Mouse (Mus musculus) megakaryocyte-erythroid progenitor cell, adult 5-6 weeks (primary cell): Measurements from ENCODE around the gene Ttc23. TPM values are rescaled to one million over a fixed set of nuclear protein-coding genes. Genes with fewer than 3 reads are reported as not detected.

ENCODE experiments used
- ATAC-seq: replicated peaks from 2 replicates; pipeline ENCODE4 v1.8.0; 2016; ENCODE audit warnings: mild to moderate bottlenecking, inconsistent platforms; ENCODE audit not compliant: severe bottlenecking, poor library complexity, low FRiP score, low TSS enrichment
- total RNA-seq, 2 experiments: library from RNA; stranded (forward) in 1 of 2; stranded (reverse) in 1 of 2; fragments of 200-1000, 215-1000 nt in 1 of 2; fragments of >200 nt in 1 of 2; fragmentation: Nextera tagmentation in 1 of 2; gene quantifications; 2 replicates each; pipeline ENCODE4 v1.2.3; 2014 to 2017

Gene Ttc23
- total RNA-seq, 2 experiments from 2014 or later: 1.4 to 3.6 TPM

DNA sequence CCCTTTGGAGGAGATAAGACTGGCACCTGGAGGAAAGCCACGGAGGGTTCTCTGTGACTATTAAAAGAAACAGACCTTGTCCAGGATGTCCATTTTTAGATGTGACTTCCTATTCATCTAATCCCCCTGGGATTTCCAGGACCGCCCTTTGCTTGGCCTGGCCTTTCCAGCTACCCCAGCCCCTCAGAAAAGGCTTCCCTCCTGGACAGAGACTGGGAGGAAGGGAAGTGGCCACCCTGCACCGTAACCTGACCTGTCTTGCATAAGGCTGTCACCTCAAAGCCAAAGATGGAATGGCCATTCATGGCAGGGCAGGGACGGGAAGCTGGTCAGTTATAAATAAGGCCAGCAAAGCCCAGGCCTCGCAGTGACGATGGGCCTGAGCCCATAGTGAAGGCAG is 43.8 kb downstream of the Ttc23 start:
- ATAC-seq: no peak

DNA sequence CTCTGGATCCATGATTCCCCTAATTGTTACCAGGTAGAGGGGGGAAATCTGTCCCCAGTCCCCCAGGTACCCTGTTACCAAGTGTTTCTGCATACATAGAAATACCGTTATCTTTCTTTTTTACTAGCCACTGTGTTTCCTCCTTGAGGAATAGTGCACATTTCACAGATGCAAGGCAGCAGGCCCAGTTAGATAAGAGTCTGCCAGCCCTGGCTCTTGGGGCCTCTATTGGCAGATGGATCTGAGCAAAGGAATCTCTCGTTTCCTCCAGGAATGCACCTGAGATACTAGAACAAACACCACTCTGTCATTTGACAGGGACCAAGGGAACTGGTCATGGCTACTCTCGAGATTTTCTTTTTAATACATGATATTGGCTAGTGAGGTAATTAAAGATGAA is 44.9 kb downstream of the Ttc23 start:
- ATAC-seq: no peak

DNA sequence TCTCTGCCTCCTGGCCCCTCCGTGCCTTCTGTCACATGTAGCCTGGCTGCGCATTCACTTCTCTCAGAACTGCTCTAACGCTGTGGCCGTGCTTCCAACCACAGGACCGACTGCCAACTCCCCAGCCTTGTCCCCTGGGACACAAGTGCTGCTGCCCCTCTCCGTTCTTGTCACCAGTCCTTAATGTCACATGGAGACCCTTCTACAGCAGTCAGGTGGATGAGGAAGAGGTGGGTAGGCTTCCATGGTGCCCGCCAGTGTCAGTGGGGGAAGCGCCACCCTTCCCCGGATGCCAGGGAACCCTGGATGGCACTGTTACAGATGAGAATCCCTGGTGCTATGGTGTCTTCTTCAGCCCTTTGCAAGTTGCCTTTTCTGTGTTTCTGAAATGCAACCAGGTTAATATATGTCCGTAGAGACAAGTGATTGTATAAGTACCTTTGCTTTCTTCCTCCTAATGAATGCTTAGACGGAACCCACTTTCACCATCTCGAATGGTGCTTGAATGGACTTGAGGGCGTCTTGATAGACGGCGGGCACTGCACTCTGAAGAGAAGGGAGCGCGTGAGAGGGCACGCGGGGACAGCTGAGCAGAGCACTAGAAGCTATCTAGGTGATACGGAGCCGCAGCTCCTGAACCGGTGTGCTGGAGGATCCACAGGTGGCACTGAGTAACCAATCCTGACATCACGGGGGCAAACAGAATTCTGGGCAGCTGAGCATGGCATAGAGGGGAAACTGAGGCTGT is 45.8 kb downstream of the Ttc23 start:
- no peak for ATAC-seq

DNA sequence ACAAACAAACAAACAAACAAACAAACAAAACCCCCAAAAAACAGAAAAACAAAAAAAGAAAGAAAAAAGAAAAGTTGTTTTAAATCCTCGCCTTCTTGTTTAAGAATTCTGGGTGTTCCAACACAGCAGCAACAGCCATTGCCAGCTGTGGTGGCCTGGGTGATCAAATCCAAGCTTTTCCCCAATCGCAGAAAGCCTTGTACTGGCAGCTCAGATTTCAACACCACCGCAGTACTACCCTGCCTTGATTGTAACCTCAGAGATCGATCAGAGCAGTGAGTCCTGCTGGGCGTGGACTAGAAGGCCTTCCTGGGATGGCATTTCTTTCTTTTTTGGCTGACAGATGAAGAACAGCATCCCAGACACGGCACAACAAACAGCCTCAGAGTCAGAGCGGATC is 48.7 kb downstream of the Ttc23 start:
- no peak for ATAC-seq

DNA sequence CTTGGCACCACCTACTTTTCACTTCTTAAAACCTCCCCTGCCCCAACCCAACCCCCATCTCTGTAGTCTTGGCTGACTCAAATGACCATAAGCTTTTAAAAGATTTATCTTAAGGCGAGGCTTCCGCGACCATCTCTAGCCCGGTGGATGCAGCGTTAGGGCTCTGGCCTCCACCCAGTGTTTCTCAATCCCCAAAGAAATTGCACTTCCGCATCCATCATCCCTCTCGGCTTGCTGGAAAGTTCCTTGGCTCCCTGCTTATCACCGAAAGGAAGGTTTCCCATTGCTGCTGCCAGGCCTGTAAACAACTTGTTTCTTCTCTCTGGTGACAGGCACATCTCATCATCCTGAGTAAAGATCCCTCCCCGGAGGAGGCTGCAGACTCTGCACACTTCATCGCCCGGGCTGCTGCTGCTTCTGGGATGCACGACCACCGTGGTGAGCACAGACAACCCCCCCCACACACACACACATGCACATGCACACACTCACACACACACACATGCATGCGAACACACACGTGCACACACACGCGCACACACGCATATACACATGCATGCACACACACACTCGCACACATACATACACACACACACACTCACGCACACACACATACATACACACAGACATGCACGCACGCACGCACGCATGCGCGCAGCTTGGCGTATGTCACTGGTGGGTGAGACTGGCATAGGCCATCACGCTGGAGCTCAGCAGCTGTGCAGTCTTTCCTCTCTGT is 50.9 kb downstream of the Ttc23 start:
- ATAC-seq: no peak

DNA sequence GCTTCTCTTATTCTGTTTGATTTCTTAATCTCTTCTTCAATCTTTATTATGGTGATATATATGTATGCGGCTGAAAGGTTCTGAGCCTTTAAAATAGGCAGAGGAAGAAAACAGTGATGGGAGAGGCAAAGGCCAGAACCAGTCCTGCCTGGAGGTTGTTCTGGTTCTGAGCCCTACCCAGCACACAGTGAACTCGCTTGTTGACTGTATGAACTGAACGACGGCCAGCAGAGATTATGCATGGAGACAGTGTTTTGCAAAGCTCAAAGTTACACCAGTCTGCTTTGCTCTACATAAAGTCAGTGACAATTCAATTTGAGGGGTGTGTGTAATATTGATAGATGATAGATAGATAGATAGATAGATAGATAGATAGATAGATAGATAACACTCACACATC is 52.1 kb downstream of the Ttc23 start:
- ATAC-seq: no peak

DNA sequence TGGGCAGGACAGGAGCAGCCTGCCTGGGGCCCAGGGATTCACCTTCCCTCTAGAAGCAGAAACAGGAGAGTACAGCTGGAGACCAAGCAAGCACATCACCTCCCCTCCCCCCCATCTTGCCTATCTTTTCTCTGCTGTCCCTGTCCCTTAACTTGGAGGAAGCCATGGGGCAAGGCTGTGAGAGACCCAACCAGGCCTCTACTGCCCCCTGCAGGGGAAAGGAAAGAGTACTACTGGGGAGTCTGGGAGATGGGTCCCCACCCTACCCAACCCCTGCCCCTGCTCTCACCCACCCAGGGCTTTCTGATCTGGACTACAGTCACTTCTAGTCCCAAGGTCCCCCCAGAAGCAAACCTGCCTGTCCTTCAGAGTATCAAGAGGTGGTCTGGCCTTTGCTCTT is 53.6 kb downstream of the Ttc23 start:
- ATAC-seq: peak; percentile 69

DNA sequence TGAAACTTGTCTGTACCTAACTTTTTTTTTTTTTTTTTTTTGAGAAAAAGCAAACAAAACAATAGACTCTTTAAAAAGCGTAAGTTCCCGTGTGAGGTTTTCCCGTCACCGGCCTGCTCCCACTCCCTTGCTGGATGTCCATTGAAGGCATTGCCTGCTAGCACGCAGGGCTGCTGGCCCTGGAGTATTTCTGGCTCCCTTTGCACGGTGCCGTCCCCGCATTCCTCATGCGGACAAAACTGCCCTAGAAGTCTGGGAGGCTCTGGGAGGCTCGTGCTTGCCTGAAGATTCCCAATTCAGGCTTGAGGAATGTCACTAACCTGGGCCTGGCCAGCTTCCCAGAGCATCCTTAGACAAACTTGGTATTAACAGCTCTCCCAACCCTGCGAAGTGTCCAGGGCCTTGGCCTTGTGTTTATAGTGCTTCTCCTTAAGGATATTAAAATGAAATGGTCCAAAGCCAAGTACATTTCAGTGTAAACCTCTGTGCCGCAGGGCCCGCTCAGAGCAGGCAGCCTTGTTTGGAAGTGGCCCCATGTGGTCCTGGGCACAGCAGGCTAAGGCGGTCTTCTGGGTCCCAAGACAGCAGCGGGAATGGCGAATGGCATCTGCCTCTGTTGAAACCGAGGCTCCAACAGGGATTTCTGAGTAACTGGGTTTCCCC is 54.2 kb downstream of the Ttc23 start:
- ATAC-seq: no peak

DNA sequence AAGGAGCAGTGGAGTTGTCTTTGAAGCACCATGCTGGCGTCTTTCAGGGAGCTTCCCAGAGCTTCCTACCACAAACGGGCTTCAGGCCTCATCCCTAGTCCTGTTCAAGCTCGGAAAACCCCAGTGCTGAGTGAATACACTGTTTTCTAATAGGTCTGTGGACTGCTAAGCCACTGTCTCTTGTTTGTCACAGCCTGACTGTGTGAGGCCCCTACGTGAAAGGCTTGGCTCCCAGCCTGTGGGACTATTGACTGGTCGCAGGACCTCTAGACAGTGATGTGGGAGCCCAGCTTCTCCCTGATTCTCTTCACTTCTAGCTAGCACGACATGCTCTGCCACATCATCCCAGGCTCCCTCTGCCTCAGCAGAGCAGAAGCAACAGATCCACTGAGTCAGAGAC is 61.0 kb downstream of the Ttc23 start:
- ATAC-seq: no peak

DNA sequence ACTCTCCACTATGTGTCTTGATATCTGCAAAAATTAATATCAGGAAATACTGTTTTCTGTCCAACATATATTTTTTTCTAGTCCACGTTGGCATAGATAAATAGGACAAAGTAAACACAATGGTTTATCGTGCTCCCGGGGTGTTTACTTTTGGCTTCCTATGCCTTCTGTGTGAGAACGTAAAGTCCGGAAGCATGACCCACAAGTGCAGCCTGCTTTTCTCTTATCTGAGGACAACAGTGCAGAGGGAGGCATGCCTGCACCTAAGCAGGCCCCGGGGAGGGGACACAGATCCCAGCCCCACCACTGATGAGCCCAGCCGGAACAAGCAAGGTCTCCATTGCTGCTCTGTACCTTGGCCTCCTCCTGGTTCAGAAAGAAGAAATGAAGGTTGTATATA is 63.0 kb downstream of the Ttc23 start:
- peak; percentile 57 for ATAC-seq

DNA sequence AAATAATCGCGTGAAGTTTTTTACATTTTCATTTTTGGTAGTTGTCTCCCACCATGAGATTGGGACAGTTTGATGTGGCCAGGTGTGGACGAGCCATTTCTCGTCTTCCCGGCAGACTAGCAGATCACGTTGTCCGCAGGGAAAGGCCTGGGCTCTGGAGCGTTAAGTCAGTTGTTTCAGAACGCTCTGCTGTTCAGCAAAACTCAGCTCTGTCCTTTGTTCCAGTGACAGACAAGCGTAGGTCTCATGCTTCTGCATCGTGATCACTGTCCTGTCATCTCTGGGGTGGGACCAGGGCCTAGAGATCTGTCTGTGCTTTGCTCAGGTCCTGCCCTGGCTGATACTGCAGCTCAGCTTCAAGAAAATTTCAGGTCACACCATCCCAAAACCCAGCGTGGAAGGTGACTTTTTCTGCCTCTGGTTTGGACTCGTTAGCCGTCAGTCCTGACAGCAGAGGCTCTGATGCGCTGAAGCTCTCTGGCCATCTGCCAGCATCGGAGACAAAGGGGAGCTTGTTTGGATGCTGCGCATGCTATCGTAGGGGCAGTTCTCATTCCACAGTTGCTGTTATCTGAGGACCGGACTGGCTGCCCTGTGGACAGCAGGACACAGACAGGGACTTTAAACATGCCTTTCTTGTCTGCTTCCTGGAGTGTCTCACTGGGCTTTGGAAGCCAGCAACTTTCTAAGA is 66.8 kb downstream of the Ttc23 start:
- ATAC-seq: no peak

DNA sequence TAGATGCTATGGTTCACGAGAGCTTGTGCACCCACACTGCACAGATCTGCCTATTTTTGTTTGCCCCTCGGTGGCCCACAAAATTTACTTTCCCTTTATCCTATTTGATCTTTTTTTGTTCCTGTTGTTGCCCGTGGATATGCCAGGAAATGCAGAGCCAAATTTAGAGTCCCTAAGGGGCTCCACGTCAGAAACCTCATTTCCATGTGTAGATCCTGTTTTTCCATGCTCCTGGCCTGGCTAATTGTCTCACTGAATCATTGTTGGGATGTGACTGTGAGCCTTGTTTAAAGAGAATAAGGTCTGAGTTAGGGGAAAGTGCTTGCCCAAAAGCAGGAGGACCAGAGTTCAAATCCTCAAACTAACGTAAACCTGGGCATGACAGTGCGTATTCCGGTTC is 68.0 kb downstream of the Ttc23 start:
- no peak for ATAC-seq

DNA sequence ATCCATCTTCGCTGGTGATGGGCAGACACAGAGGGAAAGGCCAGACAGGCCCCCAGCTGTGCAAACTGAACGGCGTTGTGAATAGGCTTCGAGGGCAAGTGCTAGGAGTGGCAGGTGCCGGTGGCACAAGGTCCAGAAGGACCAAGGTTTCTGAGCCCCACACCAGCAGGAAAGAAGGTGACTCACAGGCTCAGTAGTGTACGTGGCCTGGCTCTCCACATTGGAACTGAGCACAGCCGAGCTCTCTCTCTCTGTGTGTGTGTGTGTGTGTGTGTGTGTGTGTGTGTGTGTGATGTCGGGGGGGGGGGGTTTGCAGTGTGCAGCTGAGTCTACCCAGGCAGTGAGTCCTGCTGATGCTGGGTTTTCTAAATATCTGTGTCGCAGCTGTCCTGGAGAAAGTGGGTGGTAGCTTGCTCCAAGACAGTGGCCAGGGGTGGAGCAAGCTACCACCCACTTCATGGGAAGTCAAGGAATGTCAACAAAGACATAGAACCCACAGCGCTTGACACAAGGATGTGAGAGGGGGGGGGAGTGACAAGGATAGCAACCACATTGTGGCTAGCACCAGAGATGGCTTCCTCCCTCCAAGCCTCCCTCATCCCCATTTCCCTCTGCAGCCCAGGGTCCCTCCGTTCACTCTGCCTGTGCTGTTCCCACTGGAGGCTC is 69.1 kb downstream of the Ttc23 start:
- ATAC-seq: no peak

DNA sequence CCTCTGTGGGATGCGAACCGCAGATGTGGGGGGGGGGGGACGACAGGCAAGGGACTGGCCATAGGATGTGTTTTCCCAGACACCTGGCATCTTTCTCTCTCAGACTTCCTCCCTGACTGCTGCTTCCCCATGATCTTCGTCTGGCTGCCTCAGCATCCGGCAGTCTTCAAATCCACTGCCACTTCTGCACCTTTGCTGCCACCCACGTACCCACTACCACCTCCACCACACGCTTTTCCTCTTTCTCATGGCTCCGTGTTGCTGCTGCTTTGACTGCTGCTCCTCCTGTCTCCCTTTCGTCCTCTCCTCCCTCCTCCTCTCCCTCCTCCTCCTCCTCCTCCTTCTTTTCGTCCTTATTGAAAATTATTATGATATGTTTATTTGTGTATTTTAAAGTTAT is 69.7 kb downstream of the Ttc23 start:
- no peak for ATAC-seq

DNA sequence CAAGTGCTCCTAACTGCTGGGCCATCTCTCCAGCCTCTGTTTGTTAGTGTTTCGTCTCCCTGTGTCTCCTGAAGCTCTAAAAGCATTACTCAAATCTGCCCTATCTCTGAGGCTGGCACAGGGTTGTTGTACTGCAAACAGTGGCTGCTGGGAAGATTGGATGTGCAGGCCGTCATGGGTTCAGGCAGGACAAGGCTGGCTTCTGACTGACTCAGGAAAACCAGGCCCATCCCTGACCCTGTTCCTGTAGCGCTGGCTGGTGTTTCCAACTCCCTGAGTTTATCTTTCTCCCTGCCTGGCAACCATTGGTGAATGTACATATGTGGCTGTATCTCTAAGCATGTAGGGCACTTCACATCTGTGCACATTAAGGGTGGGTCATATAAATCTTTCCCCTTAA is 70.3 kb downstream of the Ttc23 start:
- no peak for ATAC-seq

DNA sequence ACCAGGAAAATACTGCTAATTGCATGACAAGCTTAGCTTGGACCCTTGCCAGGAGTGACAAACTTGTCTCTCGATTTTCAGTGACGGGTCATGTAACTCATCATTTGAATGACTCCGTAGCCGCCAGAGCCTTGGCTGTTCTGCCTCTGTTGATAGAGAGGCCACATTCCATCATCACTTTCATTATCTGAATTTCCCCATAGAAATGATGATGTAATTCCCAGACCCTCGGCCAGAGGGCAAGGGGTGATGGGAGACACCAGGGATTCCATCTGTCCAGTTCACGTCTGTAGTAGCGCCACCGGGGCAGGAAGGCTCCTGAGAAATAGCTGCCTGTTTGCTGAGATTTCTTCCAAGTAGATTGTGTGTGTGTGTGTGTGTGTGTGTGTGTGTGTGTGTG is 71.6 kb downstream of the Ttc23 start:
- ATAC-seq: no peak

DNA sequence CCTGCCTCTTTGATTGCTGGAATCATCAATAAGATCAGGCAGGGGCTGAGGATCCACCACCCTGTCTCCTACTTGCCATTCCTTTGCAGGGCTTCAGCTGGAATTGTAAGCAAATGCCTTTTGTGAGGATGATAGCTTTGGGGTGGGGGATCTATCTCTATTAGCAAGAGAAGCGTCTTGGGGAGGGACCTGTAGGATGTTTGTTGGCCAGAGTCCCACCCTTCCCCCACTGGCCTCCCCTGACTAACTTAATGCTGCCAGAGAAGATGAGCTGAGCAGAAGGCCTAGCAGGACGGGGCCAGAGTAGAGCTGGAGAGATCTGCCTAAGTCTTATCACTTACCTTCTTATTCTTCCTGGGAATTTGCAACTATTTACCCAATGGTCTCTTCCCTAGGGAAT is 75.0 kb downstream of the Ttc23 start:
- no peak for ATAC-seq

DNA sequence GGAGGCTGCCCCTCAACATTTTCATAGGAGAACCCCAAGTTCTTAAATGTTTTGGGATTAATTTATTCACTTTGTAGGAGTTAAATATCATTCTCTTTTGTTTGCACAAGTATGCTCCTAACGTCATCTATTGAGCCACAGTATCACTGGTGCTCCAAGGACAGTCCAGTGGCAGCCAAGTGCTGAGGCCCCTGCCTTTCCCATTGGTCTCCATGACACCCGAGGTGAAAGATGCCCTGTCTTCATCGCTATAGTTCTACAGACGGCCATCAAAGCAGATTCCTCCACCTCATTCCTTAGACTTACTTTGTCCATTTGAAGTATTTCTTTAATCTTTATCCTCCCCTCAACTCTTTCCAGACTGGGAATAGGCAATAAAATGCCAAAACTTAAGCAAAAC is 77.3 kb downstream of the Ttc23 start:
- ATAC-seq: no peak

DNA sequence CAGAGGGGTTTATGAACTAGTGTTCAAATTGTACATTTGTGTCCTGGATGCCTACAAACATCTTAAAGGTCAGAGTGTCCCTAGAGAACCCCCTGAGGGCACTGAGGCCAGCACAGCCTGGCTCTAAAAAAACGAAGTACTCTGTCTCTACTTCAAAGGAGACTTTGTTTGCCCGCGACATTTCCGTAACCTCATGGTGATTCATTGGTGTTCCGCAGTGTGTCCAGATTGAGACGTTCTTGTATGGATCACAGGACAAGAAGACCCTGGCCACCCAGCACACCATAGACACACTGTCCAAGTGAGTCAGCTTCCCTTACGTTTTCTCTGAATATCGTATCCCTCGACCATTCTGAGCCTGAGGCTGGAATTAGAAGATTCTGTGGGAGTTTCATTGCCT is 77.8 kb downstream of the Ttc23 start:
- ATAC-seq: no peak

DNA sequence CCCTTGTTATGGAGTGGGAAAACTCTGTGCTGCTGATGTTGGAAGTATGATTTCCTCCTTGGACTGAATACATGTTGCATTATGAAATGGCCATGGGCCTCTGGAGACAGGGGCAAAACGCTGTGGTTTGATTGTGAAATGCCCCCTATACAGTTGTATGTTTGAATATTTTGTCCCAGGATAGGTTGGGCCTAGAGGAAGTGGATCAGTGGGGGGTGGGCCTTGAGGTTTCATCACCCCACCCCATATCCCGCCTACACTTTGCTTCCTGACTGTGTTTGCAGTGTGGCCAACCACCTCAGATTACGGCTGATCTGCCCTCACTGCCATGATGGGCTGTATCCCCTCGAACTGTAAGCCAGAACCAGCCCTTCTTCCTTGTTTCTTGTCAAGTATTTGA is 81.0 kb downstream of the Ttc23 start:
- no peak for ATAC-seq
